Mouse (Mus musculus): Measurements from ENCODE around the gene Tbc1d16. TPM values are rescaled to one million over a fixed set of nuclear protein-coding genes. Genes with fewer than 3 reads are reported as not detected.

The Tbc1d16 gene
- polyA plus RNA-seq, 2 experiments = 16.3 to 29.2 TPM

DNA sequence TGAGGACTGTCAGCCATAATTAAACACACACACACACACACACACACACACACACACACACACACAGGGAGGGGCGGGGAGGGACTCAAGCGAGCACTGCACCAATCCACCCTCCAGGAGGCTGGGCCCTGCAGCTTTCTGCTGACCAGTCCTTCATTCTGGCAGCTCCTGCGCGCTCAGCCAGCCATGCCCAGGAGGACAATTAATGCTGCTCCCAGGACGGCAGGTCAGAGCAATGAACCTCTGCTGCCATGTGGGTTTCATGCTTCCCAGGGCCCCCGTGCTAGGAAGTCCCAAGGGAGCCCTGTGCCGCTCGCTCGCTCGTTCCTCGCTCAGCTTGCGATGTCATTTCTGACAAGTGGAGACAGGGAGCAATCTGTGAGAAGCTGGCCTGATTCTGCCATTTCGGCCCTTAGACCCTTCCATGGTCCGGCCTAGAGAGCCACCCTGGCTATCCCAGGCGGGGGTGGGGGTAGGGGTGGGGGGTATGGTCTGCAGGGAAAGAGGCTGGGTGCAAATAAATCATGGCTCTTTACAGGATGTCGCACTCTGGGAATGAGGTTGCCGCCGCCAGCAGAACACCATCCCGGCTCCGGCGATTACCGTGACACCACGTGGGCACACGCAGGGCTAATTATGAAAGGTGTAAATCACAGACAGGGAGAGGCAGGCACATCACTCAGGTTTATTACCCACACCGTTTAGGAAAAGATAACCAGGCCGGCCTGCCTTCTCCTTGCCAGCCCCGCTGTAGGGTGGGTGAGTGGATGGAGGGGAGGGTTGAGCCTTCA lies 51.7 kb downstream of the Tbc1d16 start:
- no peak overlapping the region for H3K27ac ChIP-seq (replicated peaks; ENCODE audit: low read depth, low read length)
- no peaks in the 10 kb centered on the region for H3K27me3 ChIP-seq (ENCODE audit: control insufficient read depth, insufficient read depth, low read length)
- TF ChIP-seq POLR2A (IDR thresholded peaks at IDR 0.05; ENCODE audit: borderline replicate concordance, extremely low read depth, insufficient read depth, insufficient read length) = no peak
- H3K4me1 ChIP-seq (ENCODE audit: control insufficient read depth, insufficient read depth, low read length) = peaks cover 25% of the 10 kb centered on the region
- no peak overlapping the region; the same call in 1 of the 2 replicates for H3K4me2 ChIP-seq (replicated peaks; ENCODE audit: low read depth, low read length, severe bottlenecking)
- H3K36me3 ChIP-seq (ENCODE audit: control insufficient read depth, insufficient read depth, low read length) = peaks cover 4% of the 10 kb centered on the region; the same call in 1 of the 2 replicates
- DNase-seq (ENCODE audit: low spot score) (no peak), ATAC-seq (ENCODE audit: low FRiP score, low read depth) (no peak)
- H3K4me3 ChIP-seq (replicated peaks; ENCODE audit: low read length) = no peak overlapping the region
- H3K9ac ChIP-seq (ENCODE audit: low read depth, low read length, severe bottlenecking) = no peak overlapping the region
- WGBS = 27% methylated on average over 25 of the region's 27 CpGs
- no peaks in the 10 kb centered on the region for H3K9me3 ChIP-seq (ENCODE audit: control insufficient read depth, low read length)

DNA sequence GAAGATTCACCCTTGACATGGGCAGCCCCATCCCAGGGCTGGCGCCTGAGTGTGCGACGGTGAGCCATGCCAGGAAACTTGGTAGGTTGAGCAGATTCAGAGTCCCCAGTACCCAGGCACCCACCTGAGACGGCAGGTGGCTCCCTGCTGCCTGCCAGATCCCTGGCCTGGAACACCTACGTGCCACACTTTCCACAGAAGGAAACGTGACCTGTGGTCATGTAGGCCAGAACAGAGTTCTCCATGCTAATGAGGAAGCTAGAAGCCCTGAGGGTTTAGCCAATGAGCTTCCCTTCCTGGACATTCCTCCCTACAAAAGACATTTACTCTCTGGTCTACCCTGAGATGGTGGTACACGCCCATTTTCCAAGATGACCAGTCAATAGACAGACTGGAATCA lies 56.7 kb downstream of the Tbc1d16 start:
- H3K27ac ChIP-seq (replicated peaks; ENCODE audit: low read depth, low read length) = no peak overlapping the region
- H3K4me1 ChIP-seq (ENCODE audit: control insufficient read depth, insufficient read depth, low read length) = peaks cover 4% of the 10 kb centered on the region; the same call in 1 of the 2 replicates
- H3K9me3 ChIP-seq (ENCODE audit: control insufficient read depth, low read length) = no peaks in the 10 kb centered on the region
- TF ChIP-seq POLR2A (IDR thresholded peaks at IDR 0.05; ENCODE audit: borderline replicate concordance, extremely low read depth, insufficient read depth, insufficient read length) = no peak
- no peak overlapping the region for H3K9ac ChIP-seq (ENCODE audit: low read depth, low read length, severe bottlenecking)
- H3K4me2 ChIP-seq (replicated peaks; ENCODE audit: low read depth, low read length, severe bottlenecking) = no peak overlapping the region
- peaks cover 4% of the 10 kb centered on the region; the same call in 1 of the 2 replicates for H3K36me3 ChIP-seq (ENCODE audit: control insufficient read depth, insufficient read depth, low read length)
- no peak overlapping the region for H3K4me3 ChIP-seq (replicated peaks; ENCODE audit: low read length)
- WGBS = 85% methylated on average over 7 of the region's 7 CpGs
- DNase-seq (ENCODE audit: low spot score) (no peak), ATAC-seq (ENCODE audit: low FRiP score, low read depth) (no peak)
- no peaks in the 10 kb centered on the region for H3K27me3 ChIP-seq (ENCODE audit: control insufficient read depth, insufficient read depth, low read length)

DNA sequence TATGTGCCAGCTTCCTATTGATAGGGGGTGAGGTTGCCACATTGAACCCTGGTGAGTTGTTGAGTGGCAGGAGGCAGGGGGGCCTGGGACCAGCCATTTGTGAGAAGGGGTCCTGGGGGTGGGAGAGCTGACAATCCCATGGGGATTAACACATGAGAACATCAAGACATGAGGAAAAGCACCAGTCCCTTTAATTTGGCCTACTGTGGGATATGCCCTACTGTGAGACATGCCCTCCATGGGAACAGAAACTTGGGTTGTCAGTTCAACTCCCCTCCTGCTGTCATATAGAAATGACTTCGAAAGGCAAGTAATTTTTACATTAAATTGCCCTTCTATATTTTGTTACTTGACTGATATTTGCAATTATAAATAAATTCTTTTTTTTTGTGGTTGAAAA lies 59.4 kb downstream of the Tbc1d16 start:
- H3K36me3 ChIP-seq (ENCODE audit: control insufficient read depth, insufficient read depth, low read length) = peaks cover under 1% of the 10 kb centered on the region; the same call in 1 of the 2 replicates
- no peak overlapping the region for H3K27ac ChIP-seq (replicated peaks; ENCODE audit: low read depth, low read length)
- no peak for ATAC-seq (ENCODE audit: low FRiP score, low read depth)
- no peak for TF ChIP-seq POLR2A (IDR thresholded peaks at IDR 0.05; ENCODE audit: borderline replicate concordance, extremely low read depth, insufficient read depth, insufficient read length)
- no peak overlapping the region for H3K9ac ChIP-seq (ENCODE audit: low read depth, low read length, severe bottlenecking)
- H3K4me1 ChIP-seq (ENCODE audit: control insufficient read depth, insufficient read depth, low read length) = 0 out of 2 replicates have a peak, but pooled peaks cover 7% of the 10 kb centered on the region
- DNase-seq (ENCODE audit: low spot score) = no peak
- H3K9me3 ChIP-seq (ENCODE audit: control insufficient read depth, low read length) = no peaks in the 10 kb centered on the region
- no peaks in the 10 kb centered on the region for H3K27me3 ChIP-seq (ENCODE audit: control insufficient read depth, insufficient read depth, low read length)
- H3K4me3 ChIP-seq (replicated peaks; ENCODE audit: low read length) = no peak overlapping the region
- WGBS = 79% methylated on average over 1 of the region's 1 CpGs
- no peak overlapping the region for H3K4me2 ChIP-seq (replicated peaks; ENCODE audit: low read depth, low read length, severe bottlenecking)

DNA sequence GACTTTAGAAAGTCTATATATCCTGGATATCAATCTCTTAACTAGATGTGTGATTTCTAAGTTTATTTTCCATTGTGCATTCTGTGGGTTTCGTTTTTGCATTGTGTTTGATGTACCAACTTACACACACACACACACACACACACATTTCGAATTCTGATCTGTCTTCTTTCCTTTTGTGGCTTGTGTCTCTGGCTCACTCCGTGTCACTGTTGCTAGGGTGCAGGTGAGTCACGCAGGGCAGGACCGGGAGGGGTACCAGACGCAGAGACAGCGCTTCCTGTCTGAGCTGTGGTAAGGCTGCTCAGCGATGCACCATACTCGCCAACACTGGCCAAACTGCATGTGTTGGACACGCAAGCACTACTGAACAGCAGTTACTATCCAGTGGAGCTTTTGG lies 62.3 kb downstream of the Tbc1d16 start:
- Histone ChIP-seq H3K27me3 (ENCODE audit: control insufficient read depth, insufficient read depth, low read length) (no peaks in the 10 kb centered on the region), H3K4me1 (ENCODE audit: control insufficient read depth, insufficient read depth, low read length) (0 out of 2 replicates have a peak, but pooled peaks cover 7% of the 10 kb centered on the region), H3K9me3 (ENCODE audit: control insufficient read depth, low read length) (no peaks in the 10 kb centered on the region), H3K36me3 (ENCODE audit: control insufficient read depth, insufficient read depth, low read length) (no peaks in the 10 kb centered on the region), H3K4me3 (replicated peaks; ENCODE audit: low read length) (no peak overlapping the region), H3K4me2 (replicated peaks; ENCODE audit: low read depth, low read length, severe bottlenecking) (no peak overlapping the region), H3K27ac (replicated peaks; ENCODE audit: low read depth, low read length) (no peak overlapping the region), H3K9ac (ENCODE audit: low read depth, low read length, severe bottlenecking) (no peak overlapping the region)
- DNase-seq (ENCODE audit: low spot score) (no peak), ATAC-seq (ENCODE audit: low FRiP score, low read depth) (no peak)
- no peak for TF ChIP-seq POLR2A (IDR thresholded peaks at IDR 0.05; ENCODE audit: borderline replicate concordance, extremely low read depth, insufficient read depth, insufficient read length)
- WGBS = 83% methylated on average over 10 of the region's 10 CpGs

DNA sequence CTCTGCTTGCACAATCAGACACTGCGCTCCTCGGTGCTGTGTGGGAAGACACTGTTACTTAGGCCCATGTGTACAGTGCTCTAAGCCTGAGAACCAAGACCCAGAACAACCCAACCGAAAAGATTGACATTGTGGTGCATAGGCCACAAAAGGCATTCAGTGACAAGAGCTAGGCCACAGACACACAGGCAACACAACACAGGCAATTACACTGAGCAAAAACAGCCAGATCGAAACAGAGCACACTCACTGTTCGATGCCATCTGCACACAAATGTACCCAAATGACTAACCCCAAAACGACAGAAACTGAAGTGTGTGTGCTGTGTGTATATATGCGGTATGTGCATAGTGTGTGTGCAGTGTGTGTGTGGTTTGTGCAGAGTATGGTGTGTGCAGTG lies 63.9 kb downstream of the Tbc1d16 start:
- no peak overlapping the region for H3K9ac ChIP-seq (ENCODE audit: low read depth, low read length, severe bottlenecking)
- H3K4me2 ChIP-seq (replicated peaks; ENCODE audit: low read depth, low read length, severe bottlenecking) = no peak overlapping the region
- no peaks in the 10 kb centered on the region for H3K9me3 ChIP-seq (ENCODE audit: control insufficient read depth, low read length)
- no peak overlapping the region for H3K27ac ChIP-seq (replicated peaks; ENCODE audit: low read depth, low read length)
- TF ChIP-seq POLR2A (IDR thresholded peaks at IDR 0.05; ENCODE audit: borderline replicate concordance, extremely low read depth, insufficient read depth, insufficient read length) = no peak
- no peaks in the 10 kb centered on the region for H3K27me3 ChIP-seq (ENCODE audit: control insufficient read depth, insufficient read depth, low read length)
- no peaks in the 10 kb centered on the region for H3K36me3 ChIP-seq (ENCODE audit: control insufficient read depth, insufficient read depth, low read length)
- 89% methylated on average over 7 of the region's 7 CpGs for WGBS
- H3K4me3 ChIP-seq (replicated peaks; ENCODE audit: low read length) = no peak overlapping the region
- H3K4me1 ChIP-seq (ENCODE audit: control insufficient read depth, insufficient read depth, low read length) = peaks cover 7% of the 10 kb centered on the region; the same call in 1 of the 2 replicates
- ATAC-seq (ENCODE audit: low FRiP score, low read depth) (no peak), DNase-seq (ENCODE audit: low spot score) (no peak)

Data from limb, embryonic 14.5 days (tissue).